Mouse (Mus musculus) heart, adult 2 months (tissue): Measurements from ENCODE around the gene Glb1l3. TPM values are rescaled to one million over a fixed set of nuclear protein-coding genes. Genes with fewer than 3 reads are reported as not detected.
A peak's percentile ranks its signal among the peaks of the same experiment; 100 is the strongest.

ENCODE experiments used
- DNase-seq, 2 experiments: peaks; one replicate each; pipeline ENCODE4 v3.0.0; 2021
- H3K27ac ChIP-seq: fragments of 200-600 bp; 2 replicates; pipeline ENCODE4 v1.8.1; 2022
- H3K27me3 ChIP-seq: fragments of 200-500 bp; 2 replicates; pipeline ENCODE4 v1.6.1; 2012; ENCODE audit warnings: mild to moderate bottlenecking, low read length, inconsistent platforms, mixed read lengths; ENCODE audit not compliant: control insufficient read depth, insufficient read depth
- H3K36me3 ChIP-seq: fragments of 200-500 bp; 2 replicates; pipeline ENCODE4 v1.6.1; 2012; ENCODE audit warnings: low read length, inconsistent platforms; ENCODE audit not compliant: control insufficient read depth, insufficient read depth
- H3K4me1 ChIP-seq: fragments of 200-500 bp; 2 replicates; pipeline ENCODE4 v1.6.1; 2011; ENCODE audit warnings: low read length; ENCODE audit not compliant: control insufficient read depth, insufficient read depth
- H3K4me3 ChIP-seq: fragments of 200-600 bp; 2 replicates; pipeline ENCODE4 v1.8.1; 2022
- H3K79me2 ChIP-seq: fragments of 200-500 bp; replicated peaks from 2 replicates; pipeline ENCODE4 v1.6.1; 2012; ENCODE audit warnings: mild to moderate bottlenecking, inconsistent platforms, low read length, moderate library complexity, mixed read lengths; ENCODE audit not compliant: control insufficient read depth, insufficient read depth
- H3K9ac ChIP-seq: fragments of 200-500 bp; 2 replicates; pipeline ENCODE4 v1.6.1; 2012; ENCODE audit warnings: low read depth, mild to moderate bottlenecking, control low read depth, inconsistent platforms, low read length, mixed read lengths
- CTCF ChIP-seq: fragments of 200-600 bp; IDR thresholded peaks from 2 replicates; pipeline ENCODE4 v1.8.1; 2022; ENCODE audit warnings: antibody characterized with exemption, mild to moderate bottlenecking, moderate library complexity
- EP300 ChIP-seq: fragments of 200-500 bp; IDR thresholded peaks from 2 replicates; pipeline ENCODE4 v1.6.1; 2011; ENCODE audit warnings: low read depth, low read length, control low read depth; ENCODE audit not compliant: insufficient read depth
- POLR2A ChIP-seq: fragments of 200-500 bp; IDR thresholded peaks from 2 replicates; pipeline ENCODE4 v1.6.1; 2011; ENCODE audit warnings: mild to moderate bottlenecking, low read depth, low read length, control low read depth; ENCODE audit not compliant: insufficient read depth
- WGBS: fragments of 180-500 bp; shearing (Covaris S2); methylation state at CpG from one replicate; pipeline ENCODE4 v1.1.7; 2018; 5-methylcytosine and 5-hydroxymethylcytosine counted together
- intact Hi-C: fragments of 180-260 bp; cut with DNase I; formaldehyde crosslinking; loops from one replicate; pipeline ENCODE4 v1.15.1; 2025
- polyA plus RNA-seq: library from polyadenylated mRNA; depleted of rRNA; stranded (reverse); fragments of >200 nt; gene quantifications from 2 replicates; pipeline ENCODE4 v1.2.3, GENCODE M21; 2012; rRNA removed
- total RNA-seq, 2 experiments: library from RNA; stranded (reverse); gene quantifications; 2 replicates each; pipeline ENCODE4 v1.2.3; 2021

The Glb1l3 gene
- total and polyA plus RNA-seq, 3 experiments: not detected

DNA sequence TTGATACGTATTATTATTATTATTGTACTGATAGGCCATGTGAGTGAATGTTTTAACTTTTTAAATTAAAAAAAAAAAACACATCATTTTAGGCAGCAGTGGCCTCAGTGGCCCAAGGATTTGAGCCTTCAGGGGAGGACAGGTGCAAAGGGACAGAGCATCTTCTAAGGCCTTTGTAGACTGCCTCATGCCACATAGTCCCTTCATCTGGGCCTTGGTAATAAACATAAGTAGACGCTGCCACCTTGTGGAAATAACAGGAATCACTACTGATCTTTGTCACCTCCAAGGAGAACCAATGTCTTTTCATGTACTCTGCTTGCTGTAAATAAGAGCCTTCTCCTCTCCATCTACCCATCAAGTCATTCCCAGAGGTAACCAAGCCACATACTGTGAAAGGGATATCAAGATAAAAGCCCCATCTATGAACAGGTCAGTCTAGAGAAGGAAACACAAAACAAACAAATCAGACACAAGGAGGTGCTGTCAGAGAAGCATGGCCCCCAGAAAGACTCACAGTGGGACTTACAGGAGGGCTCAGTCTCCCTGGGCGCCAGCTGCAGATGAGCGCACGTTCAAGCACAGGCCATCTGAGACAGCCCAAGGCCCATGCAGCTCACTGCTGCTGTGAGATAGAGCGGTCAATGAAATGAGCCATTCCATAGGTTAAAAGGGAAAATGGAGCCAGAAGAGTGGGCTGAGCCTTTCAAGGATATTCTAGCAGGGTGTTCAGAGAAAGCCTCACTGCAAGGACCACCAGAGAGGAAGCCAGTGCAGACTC lies 84.4 kb downstream of the Glb1l3 start:
- intact Hi-C loops: loop anchor here (1.0 kb wide), 2 partner anchors 1083 to 1120 kb away; no protein-coding TSS in a partner anchor
- Histone ChIP-seq H3K27me3 (no peaks in the 10 kb centered on the region), H3K4me3 (no peak overlapping the region), H3K4me1 (no peaks in the 10 kb centered on the region), H3K36me3 (no peaks in the 10 kb centered on the region), H3K79me2 (no peaks in the 10 kb centered on the region), H3K27ac (no peak overlapping the region), H3K9ac (no peak overlapping the region)
- DNase-seq: no peak
- 58% methylated on average over 6 of the region's 6 CpGs for WGBS
- no peak for TF ChIP-seq POLR2A
- TF ChIP-seq EP300: no peak
- peak; percentile 83 for TF ChIP-seq CTCF

GRCm38 (mm10) chr9:26775700-26776099 lies 85.0 kb downstream of the Glb1l3 start:
- Histone ChIP-seq H3K9ac (no peak overlapping the region), H3K36me3 (no peaks in the 10 kb centered on the region), H3K79me2 (no peaks in the 10 kb centered on the region), H3K27ac (no peak overlapping the region), H3K4me3 (no peak overlapping the region), H3K27me3 (no peaks in the 10 kb centered on the region), H3K4me1 (no peaks in the 10 kb centered on the region)
- intact Hi-C loops: loop anchor here (1.0 kb wide), 2 partner anchors 1082 to 1119 kb away; no protein-coding TSS in a partner anchor
- TF ChIP-seq EP300: no peak
- TF ChIP-seq CTCF: no peak
- TF ChIP-seq POLR2A: no peak
- DNase-seq: no peak
- WGBS: 70% methylated on average over 2 of the region's 2 CpGs

DNA sequence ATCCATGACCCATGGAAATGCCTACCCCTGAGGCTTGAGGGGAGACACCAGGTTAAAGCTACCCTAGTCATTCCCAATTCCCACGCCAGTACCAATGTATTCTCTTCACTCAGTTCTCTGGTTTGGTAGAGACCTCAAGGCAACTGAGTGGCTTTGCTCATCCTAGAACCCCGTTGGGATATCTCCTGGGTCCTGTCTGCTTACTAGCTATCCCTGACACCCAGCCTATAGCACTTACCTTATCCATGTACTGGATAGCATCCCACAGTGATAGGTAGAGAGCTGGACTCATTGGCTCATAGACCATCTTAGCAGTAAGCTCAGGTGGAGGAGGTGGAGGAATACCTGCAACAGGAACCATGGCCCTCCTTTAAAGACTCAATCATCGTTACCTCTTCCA lies 92.5 kb downstream of the Glb1l3 start:
- no peaks in the 10 kb centered on the region for H3K27me3 ChIP-seq
- 72% methylated on average over 3 of the region's 3 CpGs for WGBS
- H3K4me3 ChIP-seq: no peak overlapping the region
- no peaks in the 10 kb centered on the region for H3K4me1 ChIP-seq
- DNase-seq: no peak
- H3K27ac ChIP-seq: no peak overlapping the region
- intact Hi-C loops: no loop called here
- H3K9ac ChIP-seq: no peak overlapping the region
- H3K79me2 ChIP-seq: no peaks in the 10 kb centered on the region
- TF ChIP-seq EP300: no peak
- TF ChIP-seq POLR2A: no peak
- no peak for TF ChIP-seq CTCF
- H3K36me3 ChIP-seq: no peaks in the 10 kb centered on the region

Other genes with a start within 250 kb of the Glb1l3 start
- not detected for gene B3gat1, start 127.2 kb downstream of the Glb1l3 start, total RNA-seq
- not detected in 2 replicates for gene B3gat1, start 127.2 kb downstream of the Glb1l3 start, polyA plus RNA-seq
- under 1 TPM; 0.39 to 0.86 TPM for gene Glb1l2, start 54.4 kb downstream of the Glb1l3 start, total RNA-seq
- 2.2 and 2.6 TPM in 2 replicates for gene Glb1l2, start 54.4 kb downstream of the Glb1l3 start, polyA plus RNA-seq
- not detected for gene Gm1110, start 62.2 kb upstream of the Glb1l3 start, total RNA-seq
- gene Gm1110, start 62.2 kb upstream of the Glb1l3 start, polyA plus RNA-seq: not detected in 2 replicates
- gene Acad8, start 138.7 kb upstream of the Glb1l3 start, total RNA-seq: 10 to 100 TPM; 51.6 to 56.3 TPM
- 32.0 and 57.6 TPM in 2 replicates for gene Acad8, start 138.7 kb upstream of the Glb1l3 start, polyA plus RNA-seq
- gene Thyn1, start 138.8 kb upstream of the Glb1l3 start, total RNA-seq: 10 to 100 TPM; 23.8 to 25.4 TPM
- 7.6 and 15.1 TPM in 2 replicates for gene Thyn1, start 138.8 kb upstream of the Glb1l3 start, polyA plus RNA-seq
- gene Vps26b, start 169.2 kb upstream of the Glb1l3 start, total RNA-seq: 10 to 100 TPM; 26.7 to 27.3 TPM
- gene Vps26b, start 169.2 kb upstream of the Glb1l3 start, polyA plus RNA-seq: 16.9 and 26.7 TPM in 2 replicates
- gene Ncapd3, start 169.3 kb upstream of the Glb1l3 start, total RNA-seq: 1 to 10 TPM; 8.5 to 9.0 TPM
- gene Ncapd3, start 169.3 kb upstream of the Glb1l3 start, polyA plus RNA-seq: 10.0 and 14.5 TPM in 2 replicates